Mouse (Mus musculus): ENCODE results near the gene Gpx3.

- no peak for TF ChIP-seq NANOG (IDR thresholded peaks at IDR 0.05; ENCODE audit: borderline replicate concordance, low read length)
- TF ChIP-seq CTCF (conservative IDR thresholded peaks at IDR 0.05; ENCODE audit: low read length) = no peak
Measured at GRCm38 (mm10) chr11:54879922-54880321, 22.3 kb upstream of the Gpx3 start.

Measured in E14TG2a.4 (cell line).